Mouse (Mus musculus): ENCODE measurements around the gene Prickle3. TPM values are rescaled to one million over a fixed set of nuclear protein-coding genes. Genes with fewer than 3 reads are reported as not detected.

The Prickle3 gene
- total and polyA plus RNA-seq, 3 experiments: 1.2 to 3.3 TPM; not detected in 1

GRCm38 (mm10) chrX:7692862-7693261, 35.8 kb downstream of the Prickle3 start:
- no peak overlapping the region for H3K4me3 ChIP-seq (ENCODE audit: control insufficient read depth in 1 of 2, insufficient read depth in 1 of 2, low read depth in 2 of 2, low read length in 2 of 2)
- TF ChIP-seq ZKSCAN1 (IDR thresholded peaks at IDR 0.05; ENCODE audit: low read depth, low read length): no peak
- peak; percentile 83 for TF ChIP-seq RAD21 (IDR thresholded peaks at IDR 0.05; ENCODE audit: low read depth, low read length)
- TF ChIP-seq HCFC1 (IDR thresholded peaks at IDR 0.05; ENCODE audit: low read depth, low read length): 0 out of 2 replicates have a peak, but pooled peaks have one; percentile 41
- TF ChIP-seq TCF12 (IDR thresholded peaks at IDR 0.05; ENCODE audit: low read depth, low read length): no peak
- TF ChIP-seq BHLHE40 (IDR thresholded peaks at IDR 0.05; ENCODE audit: borderline replicate concordance, low read depth, low read length): 0 out of 2 replicates have a peak, but pooled peaks have one; percentile 38
- TF ChIP-seq GATA1 (IDR thresholded peaks at IDR 0.05; ENCODE audit: low read depth, low read length): 0 out of 2 replicates have a peak, but pooled peaks have one; percentile 43
- TF ChIP-seq CTCF (IDR thresholded peaks at IDR 0.05 in 2 of 3, conservative IDR thresholded peaks at IDR 0.05 in 1 of 3; ENCODE audit: control insufficient read depth in 1 of 3, insufficient read depth in 1 of 3, low read depth in 2 of 3, low read length in 3 of 3, poor library complexity in 1 of 3, severe bottlenecking in 1 of 3): peak; percentile 61 to 83 (median 67)
- 0 out of 2 replicates have a peak, but pooled peaks have one; percentile 32 for TF ChIP-seq JUND (IDR thresholded peaks at IDR 0.05; ENCODE audit: low read depth, low read length)
- no peak for TF ChIP-seq UBTF (IDR thresholded peaks at IDR 0.05; ENCODE audit: borderline replicate concordance, insufficient read depth, low read depth, low read length)
- TF ChIP-seq ZC3H11A (IDR thresholded peaks at IDR 0.05; ENCODE audit: low read depth, low read length): peak; percentile 74
- peak; percentile 40; the same call in 1 of the 2 replicates for TF ChIP-seq ZNF384 (IDR thresholded peaks at IDR 0.05; ENCODE audit: low read depth, low read length)
- peak; percentile 78 for TF ChIP-seq SMC3 (IDR thresholded peaks at IDR 0.05; ENCODE audit: low read depth, low read length)
- no peak overlapping the region for H3K27ac ChIP-seq (ENCODE audit: control insufficient read depth, low read depth, low read length)
- H3K79me2 ChIP-seq (ENCODE audit: control insufficient read depth, insufficient read depth, low read length, poor library complexity): peaks cover 8% of the 10 kb centered on the region
- H3K36me3 ChIP-seq (ENCODE audit: control insufficient read depth in 1 of 2, insufficient read depth in 2 of 2, low read length in 2 of 2): 0 out of 4 replicates have a peak, but pooled peaks cover 0 to 2% of the 10 kb centered on the region in 2 experiments
- no peaks in the 10 kb centered on the region for H3K9me3 ChIP-seq (replicated peaks; ENCODE audit: insufficient read depth, low read length)
- H3K4me1 ChIP-seq (ENCODE audit: control insufficient read depth in 1 of 2, insufficient read depth in 2 of 2, low read length in 2 of 2): no peaks in the 10 kb centered on the region
- peaks cover 19% of the 10 kb centered on the region in 2 experiments for H3K27me3 ChIP-seq (ENCODE audit: control insufficient read depth in 1 of 2, insufficient read depth in 2 of 2, low read length in 2 of 2)
- no peak overlapping the region for H3K9ac ChIP-seq (ENCODE audit: control insufficient read depth, low read depth, low read length, poor library complexity, severe bottlenecking)
- DNase-seq (ENCODE audit: low read depth, low spot score): peak; percentile 72

DNA sequence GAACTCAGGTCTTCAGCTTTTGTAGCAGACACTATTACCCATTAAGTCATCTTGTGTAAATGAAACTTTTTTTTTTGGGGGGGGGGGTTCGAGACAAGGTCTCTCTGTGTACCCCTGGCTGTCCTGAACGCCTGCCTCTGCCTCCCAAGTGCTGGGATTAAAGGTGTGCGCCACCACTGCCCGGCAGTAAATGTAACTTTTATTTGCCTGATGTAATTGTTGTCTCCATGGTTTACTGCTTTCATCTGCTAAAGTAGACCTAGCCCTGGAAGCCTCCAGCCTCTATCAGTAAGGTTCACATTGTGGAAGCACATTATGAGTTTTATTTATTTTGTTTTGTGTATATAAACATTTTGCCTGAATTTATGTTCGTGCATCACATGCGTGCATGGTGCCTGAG, 39.5 kb downstream of the Prickle3 start:
- DNase-seq (ENCODE audit: low read depth, low spot score): no peak
- H3K79me2 ChIP-seq (ENCODE audit: control insufficient read depth, insufficient read depth, low read length, poor library complexity): peaks cover 23% of the 10 kb centered on the region
- H3K27me3 ChIP-seq (ENCODE audit: control insufficient read depth in 1 of 2, insufficient read depth in 2 of 2, low read length in 2 of 2): no peaks in the 10 kb centered on the region
- TF ChIP-seq POLR2AphosphoS2 (IDR thresholded peaks at IDR 0.05; ENCODE audit: low read length) (no peak), TBP (IDR thresholded peaks at IDR 0.05; ENCODE audit: low read depth, low read length) (no peak), NRF1 (IDR thresholded peaks at IDR 0.05; ENCODE audit: insufficient read depth, low read depth, low read length, poor library complexity, severe bottlenecking) (no peak)
- H3K9ac ChIP-seq (ENCODE audit: control insufficient read depth, low read depth, low read length, poor library complexity, severe bottlenecking): peak overlapping the region; percentile 33; the same call in 1 of the 2 replicates
- peaks cover 0 to 9% of the 10 kb centered on the region in 2 experiments; a peak in 1 of 4 replicates for H3K4me1 ChIP-seq (ENCODE audit: control insufficient read depth in 1 of 2, insufficient read depth in 2 of 2, low read length in 2 of 2)
- H3K4me3 ChIP-seq (ENCODE audit: control insufficient read depth in 1 of 2, insufficient read depth in 1 of 2, low read depth in 2 of 2, low read length in 2 of 2): peak overlapping the region; percentile 20 to 38
- H3K27ac ChIP-seq (ENCODE audit: control insufficient read depth, low read depth, low read length): no peak overlapping the region
- no peaks in the 10 kb centered on the region for H3K9me3 ChIP-seq (replicated peaks; ENCODE audit: insufficient read depth, low read length)
- H3K36me3 ChIP-seq (ENCODE audit: control insufficient read depth in 1 of 2, insufficient read depth in 2 of 2, low read length in 2 of 2): peaks cover 0 to 6% of the 10 kb centered on the region in 2 experiments; a peak in 2 of 4 replicates

All from MEL (cell line).